Mouse (Mus musculus) ES-Bruce4 (cell line): ENCODE results near the gene Polr2b.

Source experiments
- CTCF ChIP-seq: IDR thresholded peaks from one replicate; pipeline ENCODE4 v1.8.1; 2011; ENCODE audit warnings: low read depth, low read length
- EP300 ChIP-seq: IDR thresholded peaks from 2 replicates; pipeline ENCODE4 v1.6.1; 2011; ENCODE audit warnings: low read depth, low read length; ENCODE audit not compliant: insufficient read depth
- POLR2A ChIP-seq: IDR thresholded peaks from one replicate; pipeline ENCODE4 v1.8.1; 2011; ENCODE audit warnings: low read length; ENCODE audit not compliant: insufficient read depth

GRCm38 (mm10) chr5:77290606-77291005, 19.3 kb upstream of the Polr2b start:
- TF ChIP-seq CTCF = no peak
- no peak for TF ChIP-seq EP300
- no peak for TF ChIP-seq POLR2A
